Mouse (Mus musculus) mouse embryonic stem cell (cell line): ENCODE data around the gene Yeats2.
"Not testable (repeated sequence)": the region's sequence is repeated elsewhere in the genome, so short reads cannot be mapped to it uniquely, and the experiment has no call there.

ENCODE experiments used
- in situ Hi-C, 2 experiments: fragments of 300-500 bp; cut with MboI; formaldehyde crosslinking; loops; 1 replicate in 1 of 2; 3 replicates in 1 of 2; pipeline ENCODE4 v1.14.3; 2019 to 2020; ENCODE audit warnings: low sequenced_read_pairs in 2 of 2, low pct_unique_long_range_greater_than_20kb in 1 of 2, mixed read lengths in 1 of 2; ENCODE audit not compliant: unreplicated experiment in 1 of 2

Yeats2 gene

GRCm38 (mm10) chr16:20140772-20141531 is at the start of gene Yeats2:
Gene Yeats2, plus strand, starts transcription at chr16:20141063.
- in situ Hi-C loops = no loop called here

- in situ Hi-C loops = no loop called here
Measured at GRCm38 (mm10) chr16:20095966-20096365, 44.9 kb upstream of the Yeats2 start.

GRCm38 (mm10) chr16:20097069-20097710 is 43.7 kb upstream of the Yeats2 start, which contains the start of gene Klhl24:
Gene Klhl24, plus strand, starts transcription at chr16:20097542.
- in situ Hi-C loops = no loop called here

GRCm38 (mm10) chr16:20097711-20098374 is 43.0 kb upstream of the Yeats2 start:
- in situ Hi-C loops = no loop called here

GRCm38 (mm10) chr16:20098375-20098727 is 42.5 kb upstream of the Yeats2 start:
- in situ Hi-C loops = no loop called here

GRCm38 (mm10) chr16:20098866-20099629 is 41.8 kb upstream of the Yeats2 start:
- in situ Hi-C loops = no loop called here

- in situ Hi-C loops = no loop called here
Measured at GRCm38 (mm10) chr16:20106996-20107395, 33.9 kb upstream of the Yeats2 start.

GRCm38 (mm10) chr16:20108961-20109360 is 31.9 kb upstream of the Yeats2 start:
- in situ Hi-C loops = no loop called here

GRCm38 (mm10) chr16:20112649-20113048 is 28.2 kb upstream of the Yeats2 start:
- in situ Hi-C loops = no loop called here

GRCm38 (mm10) chr16:20116069-20116468 is 24.8 kb upstream of the Yeats2 start:
- in situ Hi-C loops = no loop called here

- in situ Hi-C loops = not testable (repeated sequence)
Measured at GRCm38 (mm10) chr16:20126319-20126883, 14.5 kb upstream of the Yeats2 start.

- in situ Hi-C loops = no loop called here
Measured at GRCm38 (mm10) chr16:20130397-20130796, 10.5 kb upstream of the Yeats2 start.

- in situ Hi-C loops = no loop called here
Measured at GRCm38 (mm10) chr16:20144568-20144967, 3.7 kb downstream of the Yeats2 start.

- in situ Hi-C loops = no loop called here
Measured at GRCm38 (mm10) chr16:20151991-20152390, 11.1 kb downstream of the Yeats2 start.

- in situ Hi-C loops = no loop called here
Measured at GRCm38 (mm10) chr16:20153742-20154141, 12.9 kb downstream of the Yeats2 start.

- in situ Hi-C loops = no loop called here
Measured at GRCm38 (mm10) chr16:20160130-20160529, 19.3 kb downstream of the Yeats2 start.

- in situ Hi-C loops = no loop called here
Measured at GRCm38 (mm10) chr16:20169071-20169470, 28.2 kb downstream of the Yeats2 start.

GRCm38 (mm10) chr16:20169471-20170106 is 28.7 kb downstream of the Yeats2 start:
- in situ Hi-C loops = no loop called here
